Mouse (Mus musculus) hindbrain, embryonic 11.5 days (tissue): ENCODE results near the gene Poldip2. TPM values are rescaled to one million over a fixed set of nuclear protein-coding genes. Genes with fewer than 3 reads are reported as not detected.

Experiments used
- ATAC-seq: fragments of 200-750 bp; cut with Nextera tagmentation; 2 replicates; pipeline ENCODE4 v1.8.0; 2017; ENCODE audit warnings: mild to moderate bottlenecking, moderate TSS enrichment, moderate library complexity; ENCODE audit not compliant: low FRiP score
- DNase-seq: peaks from one replicate; pipeline ENCODE4 v3.0.0-alpha.2; 2015; ENCODE audit warnings: low spot score
- H3K27ac ChIP-seq: fragments of 300-500 bp; sonication (generic); 2 replicates; pipeline ENCODE4 v1.5.1; 2014; ENCODE audit warnings: mild to moderate bottlenecking, low read depth, low read length
- H3K27me3 ChIP-seq: fragments of 300-500 bp; sonication (generic); 2 replicates; pipeline ENCODE4 v1.6.1; 2014; ENCODE audit warnings: mild to moderate bottlenecking, low read length, moderate library complexity, mixed read lengths; ENCODE audit not compliant: control insufficient read depth, insufficient read depth
- H3K36me3 ChIP-seq: fragments of 300-500 bp; sonication (generic); 2 replicates; pipeline ENCODE4 v1.6.1; 2014; ENCODE audit warnings: mild to moderate bottlenecking, low read length, moderate library complexity, mixed read lengths; ENCODE audit not compliant: control insufficient read depth, insufficient read depth
- H3K4me1 ChIP-seq: fragments of 300-500 bp; sonication (generic); replicated peaks from 2 replicates; pipeline ENCODE4 v1.6.1; 2014; ENCODE audit warnings: low read length, mixed read lengths; ENCODE audit not compliant: control insufficient read depth, insufficient read depth
- H3K4me2 ChIP-seq: fragments of 300-500 bp; sonication (generic); replicated peaks from 2 replicates; pipeline ENCODE4 v1.6.1; 2014; ENCODE audit warnings: mild to moderate bottlenecking, low read depth, low read length
- H3K4me3 ChIP-seq: fragments of 300-500 bp; sonication (generic); 2 replicates; pipeline ENCODE4 v1.5.1; 2014; ENCODE audit warnings: low read depth, low read length
- H3K9ac ChIP-seq: fragments of 300-500 bp; sonication (generic); 2 replicates; pipeline ENCODE4 v1.6.1; 2014; ENCODE audit warnings: low read depth, low read length
- H3K9me3 ChIP-seq: fragments of 300-500 bp; sonication (generic); 2 replicates; pipeline ENCODE4 v1.6.1; 2016; ENCODE audit warnings: low read length; ENCODE audit not compliant: control insufficient read depth
- WGBS: fragments of 180-500 bp; shearing (Covaris S2); extraction: QIAGEN DNeasy Blood & Tissue Kit; methylation state at CpG from one replicate; pipeline ENCODE4 v1.1.7; 2014; 5-methylcytosine and 5-hydroxymethylcytosine counted together
- polyA plus RNA-seq: library from polyadenylated mRNA; unstranded; fragments of >200 nt; fragmentation: Nextera tagmentation; extraction: Ambion mirVana; gene quantifications from 2 replicates; pipeline ENCODE4 v1.2.1, GENCODE M21; 2014

Poldip2 gene
- polyA plus RNA-seq, 1 experiment from 2014 or later = 131 TPM

DNA sequence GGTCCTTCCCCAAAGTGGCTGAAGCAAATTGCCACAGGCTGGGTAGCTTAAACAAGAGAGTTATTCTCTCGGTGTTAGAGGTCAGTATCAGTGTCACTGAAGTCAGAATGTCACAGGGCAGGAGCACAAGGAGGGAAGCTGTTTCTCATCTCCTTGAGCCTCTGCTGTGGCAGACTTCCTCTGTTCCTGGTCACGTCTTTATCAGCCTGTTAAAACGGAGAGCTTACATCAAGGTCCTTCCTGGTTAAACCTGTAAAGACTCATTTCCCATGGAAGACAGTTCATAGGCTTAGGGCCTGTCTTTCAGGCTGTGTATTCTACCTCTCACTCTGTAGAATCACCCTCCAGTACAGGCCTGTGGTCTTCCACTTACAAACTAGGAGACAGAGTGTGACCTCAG, 44.1 kb upstream of the Poldip2 start:
- H3K4me1 ChIP-seq = no peaks in the 10 kb centered on the region; the same call in 1 of the 2 replicates
- H3K9ac ChIP-seq = no peak overlapping the region
- H3K27ac ChIP-seq = no peak overlapping the region
- H3K9me3 ChIP-seq = no peaks in the 10 kb centered on the region
- DNase-seq = no peak
- ATAC-seq = no peak
- H3K4me3 ChIP-seq = no peak overlapping the region
- H3K27me3 ChIP-seq = no peaks in the 10 kb centered on the region
- H3K36me3 ChIP-seq = no peaks in the 10 kb centered on the region
- H3K4me2 ChIP-seq = no peak overlapping the region
- 61% methylated on average over 3 of the region's 3 CpGs for WGBS

DNA sequence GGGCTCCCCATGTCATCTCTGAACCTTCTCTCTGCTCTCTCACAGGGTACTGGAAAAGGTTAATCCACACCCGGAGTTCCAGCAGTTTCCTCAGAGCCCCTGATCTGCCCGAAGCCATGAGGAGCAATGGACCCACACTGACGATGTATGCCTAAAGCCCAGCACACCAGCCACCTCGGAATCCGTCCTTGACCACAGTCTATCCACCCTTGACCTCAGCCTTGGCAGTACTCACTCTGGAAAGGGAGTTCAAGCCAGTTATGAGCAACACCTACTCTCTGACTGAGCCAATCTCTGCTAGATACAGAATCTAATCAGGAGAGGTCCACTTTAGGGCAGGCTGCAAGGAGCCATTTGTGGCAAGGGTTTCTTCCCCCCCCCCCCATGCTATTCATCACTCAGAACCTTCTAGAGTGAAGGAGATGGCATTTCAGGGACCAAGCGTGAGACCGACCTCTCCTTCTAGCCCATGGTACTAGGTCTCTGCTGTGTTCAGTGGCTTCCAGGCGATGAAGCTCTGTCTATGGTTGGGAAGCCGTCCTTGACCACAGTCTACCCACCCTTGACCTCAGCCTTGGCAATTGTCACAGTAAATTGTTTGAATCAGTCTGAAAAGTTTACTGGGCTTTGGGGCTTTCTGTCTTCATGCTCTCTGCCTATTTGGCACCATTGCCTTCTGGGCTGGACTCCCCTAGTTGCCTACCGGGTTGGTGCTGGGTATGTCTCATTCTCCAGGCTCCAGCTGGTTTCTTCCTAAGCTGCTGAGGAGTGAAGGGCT, 40.5 kb upstream of the Poldip2 start:
- WGBS = 92% methylated on average over 10 of the region's 10 CpGs
- no peak for ATAC-seq

DNA sequence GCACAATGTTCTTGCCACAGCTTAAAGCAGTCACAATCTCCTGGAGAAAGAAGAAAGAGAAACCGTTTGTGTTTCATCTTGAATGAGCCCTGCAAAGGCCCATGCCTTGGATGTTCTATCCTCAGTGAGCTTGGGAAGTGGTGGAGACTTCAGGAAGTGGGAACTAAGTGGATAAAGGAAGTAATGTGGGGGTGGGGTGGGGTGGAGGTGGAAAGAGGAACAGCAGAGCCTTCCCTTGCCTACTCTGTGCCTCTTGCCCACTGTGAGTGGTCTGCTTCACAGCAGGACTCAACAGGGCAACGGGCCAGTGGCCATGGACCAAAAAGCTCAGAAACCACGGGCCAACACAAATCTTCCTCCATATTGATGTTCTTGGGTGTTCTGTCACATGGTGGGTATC, 36.7 kb upstream of the Poldip2 start:
- no peak overlapping the region for H3K9ac ChIP-seq
- DNase-seq = no peak
- H3K27ac ChIP-seq = no peak overlapping the region
- no peaks in the 10 kb centered on the region for H3K9me3 ChIP-seq
- 86% methylated on average over 3 of the region's 3 CpGs for WGBS
- ATAC-seq = no peak
- H3K4me2 ChIP-seq = no peak overlapping the region
- no peaks in the 10 kb centered on the region for H3K27me3 ChIP-seq
- H3K4me3 ChIP-seq = no peak overlapping the region
- H3K4me1 ChIP-seq = no peaks in the 10 kb centered on the region
- no peaks in the 10 kb centered on the region for H3K36me3 ChIP-seq

More for the DNA sequence above, 40.5 kb upstream of the Poldip2 start:
- Histone ChIP-seq H3K4me2 (no peak overlapping the region), H3K9me3 (no peaks in the 10 kb centered on the region), H3K9ac (no peak overlapping the region), H3K4me3 (no peak overlapping the region), H3K27ac (no peak overlapping the region), H3K27me3 (no peaks in the 10 kb centered on the region), H3K4me1 (no peaks in the 10 kb centered on the region; the same call in 1 of the 2 replicates), H3K36me3 (no peaks in the 10 kb centered on the region)
- no peak for DNase-seq

GRCm38 (mm10) chr11:78483639-78484038, 28.4 kb upstream of the Poldip2 start:
- no peak overlapping the region for H3K4me3 ChIP-seq
- H3K36me3 ChIP-seq = no peaks in the 10 kb centered on the region
- no peak overlapping the region for H3K9ac ChIP-seq
- 59% methylated on average over 7 of the region's 7 CpGs for whole genome bisulfite sequencing
- DNase-seq (no peak), ATAC-seq (no peak)
- H3K27me3 ChIP-seq = peaks cover 19% of the 10 kb centered on the region
- H3K4me1 ChIP-seq = no peaks in the 10 kb centered on the region
- no peak overlapping the region for H3K27ac ChIP-seq
- H3K4me2 ChIP-seq = no peak overlapping the region
- no peaks in the 10 kb centered on the region for H3K9me3 ChIP-seq

DNA sequence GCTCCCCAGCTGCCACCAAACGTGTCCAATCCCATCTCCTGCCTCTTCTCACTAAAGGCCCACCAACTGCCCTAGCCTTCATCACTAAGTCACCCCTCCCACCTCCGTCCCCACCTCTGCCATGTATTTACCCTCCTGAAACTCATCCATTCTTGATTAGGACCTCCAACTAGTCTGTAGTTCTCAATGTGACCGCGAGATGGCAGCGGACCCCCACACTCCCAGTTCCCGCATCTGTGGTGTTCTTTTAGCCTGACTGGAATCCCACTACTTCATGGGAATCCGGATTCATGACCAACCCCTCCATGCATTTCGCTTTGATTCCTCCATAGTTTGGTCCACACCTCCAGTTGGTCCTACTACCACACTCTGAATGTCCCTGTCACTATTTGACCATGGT, 23.8 kb upstream of the Poldip2 start:
- no peak for ATAC-seq
- no peak overlapping the region for H3K27ac ChIP-seq
- H3K36me3 ChIP-seq = no peaks in the 10 kb centered on the region
- no peak overlapping the region for H3K4me2 ChIP-seq
- H3K4me3 ChIP-seq = no peak overlapping the region
- WGBS = 7% methylated on average over 8 of the region's 8 CpGs
- no peaks in the 10 kb centered on the region for H3K9me3 ChIP-seq
- no peak overlapping the region for H3K9ac ChIP-seq
- H3K27me3 ChIP-seq = peaks cover 48% of the 10 kb centered on the region
- 0 out of 2 replicates have a peak, but pooled peaks cover 7% of the 10 kb centered on the region for H3K4me1 ChIP-seq
- peak; percentile 85 for DNase-seq

DNA sequence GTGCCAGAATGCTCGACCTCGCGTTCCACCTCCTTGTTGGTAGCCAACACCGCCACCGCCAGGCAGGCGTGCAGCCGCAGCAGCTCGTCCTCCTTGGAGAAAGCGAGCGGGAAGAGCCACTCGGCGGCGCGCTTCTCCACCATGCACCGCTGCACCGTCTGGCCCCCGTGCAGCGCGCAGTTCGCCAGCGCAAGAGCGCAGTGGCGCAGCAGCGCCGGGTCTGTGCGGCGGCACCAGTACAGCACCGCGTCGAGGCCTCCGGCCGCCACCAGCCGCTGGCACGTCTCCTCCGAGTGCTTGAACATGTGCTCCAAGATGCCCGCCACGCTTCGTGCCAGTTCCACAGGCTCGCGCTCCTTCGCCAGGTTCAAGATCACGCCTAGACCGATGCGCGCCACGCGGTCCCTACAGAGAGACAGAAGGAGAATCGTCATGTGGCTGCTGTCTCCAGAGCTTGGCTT, 21.2 kb upstream of the Poldip2 start:
- WGBS = 12% methylated on average over 46 of the region's 48 CpGs

DNA sequence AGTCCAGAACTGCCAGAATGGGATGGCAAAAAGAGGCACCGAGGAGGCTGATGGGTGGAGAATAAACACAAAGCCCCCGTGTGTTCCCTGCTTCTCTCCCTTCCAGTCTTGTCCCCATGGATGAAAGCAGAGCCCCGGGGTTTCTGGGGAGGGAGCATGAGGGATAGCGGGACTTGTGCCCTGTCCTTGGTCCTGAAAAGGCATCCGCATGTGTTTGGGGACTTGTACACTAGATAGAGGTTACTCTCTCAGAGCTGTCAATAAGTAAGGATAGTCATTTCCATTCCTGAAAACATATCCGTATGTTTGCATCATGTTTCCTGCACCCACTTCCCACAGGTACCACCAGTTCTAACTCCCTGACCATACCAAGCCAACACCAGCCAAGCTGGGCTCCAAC, 16.1 kb upstream of the Poldip2 start:
- 4% methylated on average over 6 of the region's 6 CpGs for WGBS
- Histone ChIP-seq H3K27me3 (peaks cover 20% of the 10 kb centered on the region), H3K9me3 (no peaks in the 10 kb centered on the region), H3K4me2 (peak overlapping the region; percentile 76), H3K4me3 (no peak overlapping the region), H3K36me3 (no peaks in the 10 kb centered on the region), H3K9ac (0 out of 2 replicates have a peak overlapping the region, but pooled peaks have one; percentile 23), H3K4me1 (0 out of 2 replicates have a peak, but pooled peaks cover 3% of the 10 kb centered on the region), H3K27ac (no peak overlapping the region)
- peak; percentile 53 for DNase-seq
- no peak for ATAC-seq

More for the DNA sequence above, 21.2 kb upstream of the Poldip2 start:
- peak overlapping the region; percentile 43 for H3K4me2 ChIP-seq
- H3K4me3 ChIP-seq = peak overlapping the region; percentile 22; the same call in 1 of the 2 replicates
- DNase-seq (peak; percentile 75), ATAC-seq (0 out of 2 replicates have a peak, but pooled peaks have one; percentile 54)
- no peaks in the 10 kb centered on the region for H3K9me3 ChIP-seq
- H3K9ac ChIP-seq = peak overlapping the region; percentile 23; the same call in 1 of the 2 replicates
- H3K27ac ChIP-seq = no peak overlapping the region
- H3K4me1 ChIP-seq = 0 out of 2 replicates have a peak, but pooled peaks cover 7% of the 10 kb centered on the region
- H3K36me3 ChIP-seq = no peaks in the 10 kb centered on the region
- H3K27me3 ChIP-seq = peaks cover 50% of the 10 kb centered on the region

GRCm38 (mm10) chr11:78497071-78497541, 14.9 kb upstream of the Poldip2 start:
- peak overlapping the region; percentile 64 for H3K9ac ChIP-seq
- H3K4me1 ChIP-seq = no peaks in the 10 kb centered on the region
- H3K36me3 ChIP-seq = no peaks in the 10 kb centered on the region
- H3K27me3 ChIP-seq = peaks cover 10% of the 10 kb centered on the region
- H3K4me2 ChIP-seq = peak overlapping the region; percentile 76
- DNase-seq (peak; percentile 66), ATAC-seq (peak; percentile 79)
- under 1% methylated on average over 44 of the region's 44 CpGs for WGBS
- no peaks in the 10 kb centered on the region for H3K9me3 ChIP-seq
- peak overlapping the region; percentile 80 for H3K27ac ChIP-seq
- peak overlapping the region; percentile 60 for H3K4me3 ChIP-seq
